Mouse (Mus musculus) kidney, adult 18-20 months (tissue): ENCODE data around the gene Btbd35f10.
"Not testable (repeated sequence)": the region's sequence is repeated elsewhere in the genome, so short reads cannot be mapped to it uniquely, and the experiment has no call there.

Experiments
- DNase-seq: peaks from one replicate; pipeline ENCODE4 v3.0.0; 2021

The Btbd35f10 gene

GRCm38 (mm10) chrX:3752785-3753184, at the start of gene Btbd35f10:
Btbd35f10 (minus strand) TSS chrX:3752885.
- not testable (repeated sequence) for DNase-seq
